Mouse (Mus musculus) neural tube, embryonic 13.5 days (tissue): ENCODE measurements around the gene Hsdl2. TPM values are rescaled to one million over a fixed set of nuclear protein-coding genes. Genes with fewer than 3 reads are reported as not detected.

Source experiments
- ATAC-seq: fragments of 200-750 bp; cut with Nextera tagmentation; 2 replicates; pipeline ENCODE4 v1.8.0; 2017; ENCODE audit warnings: low read depth, mild to moderate bottlenecking, moderate TSS enrichment, moderate library complexity
- H3K27ac ChIP-seq: fragments of 300-500 bp; sonication (generic); replicated peaks from 2 replicates; pipeline ENCODE4 v1.5.1; 2015; ENCODE audit warnings: moderate library complexity, mild to moderate bottlenecking, inconsistent platforms
- H3K27me3 ChIP-seq: fragments of 300-500 bp; sonication (generic); 2 replicates; pipeline ENCODE4 v1.6.1; 2015; ENCODE audit warnings: mild to moderate bottlenecking, inconsistent platforms
- H3K36me3 ChIP-seq: fragments of 300-500 bp; sonication (generic); 2 replicates; pipeline ENCODE4 v1.6.1; 2015; ENCODE audit warnings: mild to moderate bottlenecking, inconsistent platforms
- H3K4me1 ChIP-seq: fragments of 300-500 bp; sonication (generic); replicated peaks from 2 replicates; pipeline ENCODE4 v1.6.1; 2015; ENCODE audit warnings: inconsistent platforms
- H3K4me2 ChIP-seq: fragments of 300-500 bp; sonication (generic); 2 replicates; pipeline ENCODE4 v1.6.1; 2015; ENCODE audit warnings: inconsistent platforms, mild to moderate bottlenecking, moderate library complexity
- H3K4me3 ChIP-seq: fragments of 300-500 bp; sonication (generic); 2 replicates; pipeline ENCODE4 v1.5.1; 2015; ENCODE audit warnings: mild to moderate bottlenecking, inconsistent platforms
- H3K9ac ChIP-seq: fragments of 300-500 bp; sonication (generic); 2 replicates; pipeline ENCODE4 v1.6.1; 2015; ENCODE audit warnings: moderate library complexity, mild to moderate bottlenecking, inconsistent platforms
- H3K9me3 ChIP-seq: fragments of 300-500 bp; sonication (generic); 2 replicates; pipeline ENCODE4 v1.6.1; 2016; ENCODE audit warnings: inconsistent platforms
- WGBS: fragments of 180-500 bp; shearing (Covaris S2); methylation state at CpG from one replicate; pipeline ENCODE4 v1.1.7; 2015; 5-methylcytosine and 5-hydroxymethylcytosine counted together
- polyA plus RNA-seq: library from polyadenylated mRNA; unstranded; fragments of >200 nt; fragmentation: Nextera tagmentation; extraction: Ambion mirVana; gene quantifications from 2 replicates; pipeline ENCODE4 v1.2.1, GENCODE M21; 2015

Gene Hsdl2
- polyA plus RNA-seq, 1 experiment from 2014 or later: 50.5 TPM

DNA sequence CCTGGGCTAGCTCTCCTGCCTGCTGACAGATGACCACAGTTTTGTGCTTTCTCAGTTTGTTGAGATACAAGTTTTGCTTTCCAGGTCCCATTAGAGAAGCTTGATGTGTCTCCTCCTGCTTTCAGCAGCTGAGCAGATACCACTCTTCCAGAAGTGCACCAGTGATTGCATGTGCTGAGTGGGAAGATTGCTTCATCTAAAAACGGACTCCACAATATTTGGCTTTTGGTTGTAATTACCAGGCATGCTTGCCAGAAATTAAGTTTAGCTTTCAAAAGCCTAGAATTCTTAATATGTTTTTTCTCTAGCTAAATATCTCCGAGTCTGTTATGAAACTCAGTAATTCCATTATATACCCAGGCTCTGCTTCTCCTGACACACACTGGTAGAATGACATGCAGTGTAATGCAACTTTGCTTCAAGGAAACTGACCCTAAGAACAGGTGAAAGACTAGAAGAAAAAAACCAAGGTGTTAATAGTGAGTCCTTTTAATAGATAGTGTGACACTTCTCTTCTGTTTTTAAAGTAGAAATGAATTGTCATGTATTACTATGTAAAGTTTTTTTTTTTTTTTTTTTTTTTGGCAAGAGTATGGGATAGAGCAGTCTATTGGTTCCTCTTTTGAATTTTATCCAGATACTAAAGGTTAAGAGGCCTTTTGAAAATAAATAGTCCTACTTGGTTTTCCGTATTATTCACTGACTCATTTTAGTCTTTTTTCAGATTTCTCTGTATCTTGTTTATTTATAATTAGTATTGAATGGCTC is 85.4 kb downstream of the Hsdl2 start:
- Histone ChIP-seq H3K4me3 (no peak overlapping the region), H3K27ac (no peak overlapping the region), H3K9ac (no peak overlapping the region), H3K9me3 (no peaks in the 10 kb centered on the region), H3K4me1 (peaks cover 10% of the 10 kb centered on the region; the same call in 1 of the 2 replicates), H3K4me2 (no peak overlapping the region), H3K27me3 (no peaks in the 10 kb centered on the region), H3K36me3 (peaks cover 6% of the 10 kb centered on the region; the same call in 1 of the 2 replicates)
- 80% methylated on average over 3 of the region's 3 CpGs for WGBS
- no peak for ATAC-seq

DNA sequence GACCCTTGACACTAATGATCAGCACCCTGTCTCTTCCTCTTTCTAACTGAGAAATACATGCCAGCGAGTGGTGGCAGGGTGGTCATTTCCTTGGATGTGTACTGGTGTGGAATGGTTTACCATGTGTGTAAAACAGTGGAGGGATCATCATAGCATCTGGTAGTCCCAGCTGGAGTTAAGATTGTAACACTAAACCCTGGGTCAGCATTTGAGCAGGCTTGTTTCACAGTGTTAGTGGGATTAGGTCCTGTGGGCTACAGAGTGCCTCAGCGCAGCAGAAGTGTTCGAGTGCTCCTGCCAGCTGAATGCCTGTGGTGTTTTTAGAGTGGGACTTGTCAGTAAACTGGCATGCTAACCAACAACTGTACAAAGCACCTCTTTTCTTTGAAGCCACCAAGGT is 86.7 kb downstream of the Hsdl2 start:
- peaks cover 10% of the 10 kb centered on the region; the same call in 1 of the 2 replicates for H3K4me1 ChIP-seq
- H3K27ac ChIP-seq: no peak overlapping the region
- no peak for ATAC-seq
- H3K4me3 ChIP-seq: no peak overlapping the region
- H3K4me2 ChIP-seq: no peak overlapping the region
- no peaks in the 10 kb centered on the region for H3K36me3 ChIP-seq
- WGBS: 62% methylated on average over 3 of the region's 3 CpGs
- H3K27me3 ChIP-seq: no peaks in the 10 kb centered on the region
- no peak overlapping the region for H3K9ac ChIP-seq
- H3K9me3 ChIP-seq: no peaks in the 10 kb centered on the region

Other genes with a start within 250 kb of the Hsdl2 start
- gene Susd1, start 142.9 kb upstream of the Hsdl2 start, polyA plus RNA-seq: 1.4 and 2.0 TPM in 2 replicates
- gene Ptbp3, start 32.2 kb upstream of the Hsdl2 start, polyA plus RNA-seq: 25.0 and 29.5 TPM in 2 replicates
- gene E130308A19Rik, start 44.6 kb downstream of the Hsdl2 start, polyA plus RNA-seq: 60.5 TPM in 2 replicates
- gene Inip, start 220.0 kb downstream of the Hsdl2 start, polyA plus RNA-seq: 60.3 and 67.3 TPM in 2 replicates
- gene Snx30, start 224.3 kb downstream of the Hsdl2 start, polyA plus RNA-seq: 12.9 and 14.8 TPM in 2 replicates